Mouse (Mus musculus): ENCODE results near the gene Tlr13. TPM values are rescaled to one million over a fixed set of nuclear protein-coding genes. Genes with fewer than 3 reads are reported as not detected.

Gene Tlr13
- total RNA-seq (2014; rRNA removed) (0.22 and 0.78 TPM in 2 replicates), polyA plus RNA-seq (2015; fragmentation: Nextera tagmentation; extraction: Ambion mirVana) (0.38 and 0.50 TPM in 2 replicates)

- H3K4me1 ChIP-seq (ENCODE audit: insufficient read depth, low read length), result no peaks in the 10 kb centered on the region
- no peak within 1 kb of the TSS for H3K4me2 ChIP-seq (ENCODE audit: low read depth, low read length)
- DNase-seq (ENCODE audit: low spot score), result no peak
- no peaks in the 10 kb centered on the region; the same call in 1 of the 2 replicates for H3K27me3 ChIP-seq (ENCODE audit: insufficient read depth, low read length)
- no peaks in the 10 kb centered on the region for H3K9me3 ChIP-seq (ENCODE audit: low read length)
- WGBS, result 88% methylated on average over 6 of the region's 6 CpGs
- H3K36me3 ChIP-seq (ENCODE audit: insufficient read depth, low read length), result no peaks in the 10 kb centered on the region
- no peak within 1 kb of the TSS for H3K27ac ChIP-seq
- ATAC-seq, result no peak
- TF ChIP-seq CTCF (IDR thresholded peaks at IDR 0.05; ENCODE audit: low read depth), result no peak
- no peak within 1 kb of the TSS for H3K9ac ChIP-seq (replicated peaks; ENCODE audit: low read length)
- no peak within 1 kb of the TSS for H3K4me3 ChIP-seq (ENCODE audit: low read length)
Measured at GRCm38 (mm10) chrX:106142936-106143335, at the start of gene Tlr13. TSS of gene Tlr13 (plus strand) at chrX:106143204.

GRCm38 (mm10) chrX:106105464-106105863 is 37.5 kb upstream of the Tlr13 start:
- Histone ChIP-seq H3K27ac (no peak overlapping the region), H3K9ac (replicated peaks; ENCODE audit: low read length) (no peak overlapping the region), H3K4me2 (ENCODE audit: low read depth, low read length) (no peak overlapping the region), H3K36me3 (ENCODE audit: insufficient read depth, low read length) (no peaks in the 10 kb centered on the region), H3K4me3 (ENCODE audit: low read length) (no peak overlapping the region), H3K4me1 (ENCODE audit: insufficient read depth, low read length) (no peaks in the 10 kb centered on the region), H3K27me3 (ENCODE audit: insufficient read depth, low read length) (no peaks in the 10 kb centered on the region), H3K9me3 (ENCODE audit: low read length) (no peaks in the 10 kb centered on the region)
- DNase-seq (ENCODE audit: low spot score) (peak; percentile 62), ATAC-seq (no peak)
- 52% methylated on average over 2 of the region's 2 CpGs for WGBS
- TF ChIP-seq CTCF (IDR thresholded peaks at IDR 0.05; ENCODE audit: low read depth), result peak; percentile 50

- Histone ChIP-seq H3K9ac (replicated peaks; ENCODE audit: low read length) (no peak overlapping the region), H3K4me2 (ENCODE audit: low read depth, low read length) (no peak overlapping the region), H3K27me3 (ENCODE audit: insufficient read depth, low read length) (no peaks in the 10 kb centered on the region), H3K36me3 (ENCODE audit: insufficient read depth, low read length) (no peaks in the 10 kb centered on the region), H3K4me1 (ENCODE audit: insufficient read depth, low read length) (no peaks in the 10 kb centered on the region), H3K27ac (no peak overlapping the region), H3K4me3 (ENCODE audit: low read length) (no peak overlapping the region), H3K9me3 (ENCODE audit: low read length) (no peaks in the 10 kb centered on the region)
- DNase-seq (ENCODE audit: low spot score) (no peak), ATAC-seq (no peak)
- 85% methylated on average over 4 of the region's 4 CpGs for WGBS
- TF ChIP-seq CTCF (IDR thresholded peaks at IDR 0.05; ENCODE audit: low read depth), result no peak
Measured at GRCm38 (mm10) chrX:106113881-106114280, 29.1 kb upstream of the Tlr13 start.

- no peaks in the 10 kb centered on the region for H3K36me3 ChIP-seq (ENCODE audit: insufficient read depth, low read length)
- H3K4me3 ChIP-seq (ENCODE audit: low read length), result no peak overlapping the region
- ATAC-seq (no peak), DNase-seq (ENCODE audit: low spot score) (no peak)
- no peaks in the 10 kb centered on the region for H3K27me3 ChIP-seq (ENCODE audit: insufficient read depth, low read length)
- no peak for TF ChIP-seq CTCF (IDR thresholded peaks at IDR 0.05; ENCODE audit: low read depth)
- H3K27ac ChIP-seq, result no peak overlapping the region
- no peak overlapping the region for H3K4me2 ChIP-seq (ENCODE audit: low read depth, low read length)
- 95% methylated on average over 1 of the region's 1 CpGs for WGBS
- H3K9me3 ChIP-seq (ENCODE audit: low read length), result no peaks in the 10 kb centered on the region
- no peak overlapping the region for H3K9ac ChIP-seq (replicated peaks; ENCODE audit: low read length)
- no peaks in the 10 kb centered on the region for H3K4me1 ChIP-seq (ENCODE audit: insufficient read depth, low read length)
Measured at GRCm38 (mm10) chrX:106114674-106115073, 28.3 kb upstream of the Tlr13 start.

- no peak overlapping the region for H3K9ac ChIP-seq (replicated peaks; ENCODE audit: low read length)
- H3K27me3 ChIP-seq (ENCODE audit: insufficient read depth, low read length), result no peaks in the 10 kb centered on the region
- H3K4me2 ChIP-seq (ENCODE audit: low read depth, low read length), result no peak overlapping the region
- H3K4me1 ChIP-seq (ENCODE audit: insufficient read depth, low read length), result no peaks in the 10 kb centered on the region
- no peaks in the 10 kb centered on the region for H3K9me3 ChIP-seq (ENCODE audit: low read length)
- 80% methylated on average over 2 of the region's 2 CpGs for WGBS
- DNase-seq (ENCODE audit: low spot score) (no peak), ATAC-seq (no peak)
- no peak for TF ChIP-seq CTCF (IDR thresholded peaks at IDR 0.05; ENCODE audit: low read depth)
- no peaks in the 10 kb centered on the region for H3K36me3 ChIP-seq (ENCODE audit: insufficient read depth, low read length)
- H3K4me3 ChIP-seq (ENCODE audit: low read length), result no peak overlapping the region
- no peak overlapping the region for H3K27ac ChIP-seq
Measured at GRCm38 (mm10) chrX:106122823-106123222, 20.2 kb upstream of the Tlr13 start.

- H3K9me3 ChIP-seq (ENCODE audit: low read length), result no peaks in the 10 kb centered on the region
- H3K4me2 ChIP-seq (ENCODE audit: low read depth, low read length), result no peak overlapping the region
- TF ChIP-seq CTCF (IDR thresholded peaks at IDR 0.05; ENCODE audit: low read depth), result no peak
- WGBS, result 83% methylated on average over 6 of the region's 6 CpGs
- no peak overlapping the region for H3K4me3 ChIP-seq (ENCODE audit: low read length)
- DNase-seq (ENCODE audit: low spot score), result no peak
- no peak overlapping the region for H3K9ac ChIP-seq (replicated peaks; ENCODE audit: low read length)
- no peak overlapping the region for H3K27ac ChIP-seq
- H3K27me3 ChIP-seq (ENCODE audit: insufficient read depth, low read length), result no peaks in the 10 kb centered on the region
- no peaks in the 10 kb centered on the region for H3K36me3 ChIP-seq (ENCODE audit: insufficient read depth, low read length)
- H3K4me1 ChIP-seq (ENCODE audit: insufficient read depth, low read length), result no peaks in the 10 kb centered on the region
- no peak for ATAC-seq
Measured at GRCm38 (mm10) chrX:106128283-106128682, 14.7 kb upstream of the Tlr13 start.

GRCm38 (mm10) chrX:106129877-106130276 is 13.1 kb upstream of the Tlr13 start:
- no peak for TF ChIP-seq CTCF (IDR thresholded peaks at IDR 0.05; ENCODE audit: low read depth)
- ATAC-seq (no peak), DNase-seq (ENCODE audit: low spot score) (no peak)
- 85% methylated on average over 4 of the region's 4 CpGs for WGBS
- H3K9me3 ChIP-seq (ENCODE audit: low read length), result no peaks in the 10 kb centered on the region
- H3K27me3 ChIP-seq (ENCODE audit: insufficient read depth, low read length), result no peaks in the 10 kb centered on the region
- no peak overlapping the region for H3K4me3 ChIP-seq (ENCODE audit: low read length)
- H3K27ac ChIP-seq, result no peak overlapping the region
- H3K9ac ChIP-seq (replicated peaks; ENCODE audit: low read length), result no peak overlapping the region
- no peaks in the 10 kb centered on the region for H3K36me3 ChIP-seq (ENCODE audit: insufficient read depth, low read length)
- no peaks in the 10 kb centered on the region for H3K4me1 ChIP-seq (ENCODE audit: insufficient read depth, low read length)
- H3K4me2 ChIP-seq (ENCODE audit: low read depth, low read length), result no peak overlapping the region
